Mouse (Mus musculus) testis, postnatal 10 days (tissue): ENCODE measurements at regions not wholly inside any gene's neighbourhood (a gene's known extent, or its start where the extent isn't known, plus 50 kb on each side); places are given as distances from the start of the nearest gene placed in this dataset.

Experiments
- DNase-seq: peaks from one replicate; pipeline ENCODE4 v3.0.0; 2021; ENCODE audit warnings: low spot score

DNA sequence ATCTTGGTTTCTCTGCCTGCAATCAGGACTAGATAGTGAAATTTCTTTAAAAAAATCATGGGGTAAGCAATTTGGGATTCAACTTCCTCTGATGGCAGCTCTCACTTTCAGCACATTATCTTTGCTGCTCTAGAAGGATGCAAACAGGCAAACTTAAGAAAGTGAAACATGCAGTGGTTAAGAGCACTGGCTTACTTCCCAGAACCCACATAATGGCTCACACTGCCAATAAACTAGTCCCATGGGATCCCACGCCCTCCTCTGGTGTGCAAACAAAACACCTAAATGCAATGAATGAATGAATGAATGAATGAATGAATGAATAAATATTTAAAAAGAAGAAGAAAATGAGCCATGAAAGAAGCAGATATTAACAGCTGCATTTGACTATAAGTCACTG is 356.1 kb upstream of the Kif2a start:
- no peak for DNase-seq

DNA sequence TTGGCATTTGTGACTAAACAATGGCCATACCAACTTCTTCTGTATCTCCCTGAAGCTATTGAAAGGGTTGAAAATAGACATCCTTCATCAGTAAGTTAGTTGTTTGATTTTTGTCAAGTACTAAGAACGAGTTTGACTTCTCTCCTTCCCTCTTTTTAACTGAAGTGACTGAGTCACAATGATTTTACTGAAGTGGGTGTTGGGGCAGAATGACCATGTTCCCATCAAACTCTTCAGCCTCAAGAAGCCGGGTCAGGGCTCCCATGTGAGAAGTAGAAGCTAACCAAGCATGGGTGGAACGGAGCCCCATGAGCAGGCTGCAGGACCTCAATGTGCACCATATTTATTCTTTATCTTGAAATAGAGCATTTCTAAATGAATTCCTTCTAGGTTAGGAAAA is 350.7 kb upstream of the Kif2a start:
- no peak for DNase-seq

DNA sequence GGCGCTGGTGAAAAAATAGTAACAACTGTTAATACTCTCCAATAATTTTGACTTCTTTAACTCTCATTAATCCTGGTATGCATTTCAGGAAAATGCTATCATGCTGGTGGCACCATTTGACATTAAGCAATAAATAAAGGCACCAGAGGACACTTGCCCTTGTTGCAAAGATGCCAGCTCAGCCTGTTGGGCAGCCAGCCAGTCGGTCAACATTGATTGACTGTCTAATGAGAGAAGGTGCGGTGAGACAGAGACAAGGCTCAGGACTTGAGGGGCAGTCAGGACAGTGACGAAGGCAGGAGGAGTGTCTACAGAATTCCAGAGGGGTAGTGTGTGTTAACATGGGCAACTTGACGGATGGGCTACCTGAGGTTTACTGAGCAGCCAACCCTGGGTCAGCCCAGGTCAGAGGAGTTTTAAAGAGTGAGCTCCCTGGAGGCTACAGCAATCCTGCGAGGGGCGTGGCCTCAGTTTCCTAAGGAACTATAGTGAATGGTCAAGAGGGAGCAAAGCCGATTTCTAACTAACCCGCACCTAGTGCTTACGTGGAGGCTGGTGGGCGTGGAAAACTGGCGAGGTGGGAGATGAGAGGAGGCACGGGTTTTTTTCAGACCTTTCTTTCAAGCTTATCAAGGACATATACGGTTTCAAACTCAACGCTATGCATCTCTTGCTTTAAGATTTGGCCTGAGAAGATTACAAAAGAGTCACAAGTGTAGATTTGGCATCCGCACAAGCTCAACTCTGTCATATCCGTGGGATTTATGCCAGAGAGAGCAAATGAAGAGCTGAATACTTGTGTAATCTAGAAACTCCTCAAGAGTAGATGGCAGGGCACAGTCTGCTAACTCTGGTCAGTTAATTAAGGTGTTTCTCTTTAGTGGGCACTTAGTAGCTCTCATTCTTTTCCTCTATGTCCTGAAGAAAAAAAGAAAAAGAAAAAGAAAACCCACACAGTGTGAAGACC is 350.0 kb upstream of the Kif2a start:
- DNase-seq, result no peak

DNA sequence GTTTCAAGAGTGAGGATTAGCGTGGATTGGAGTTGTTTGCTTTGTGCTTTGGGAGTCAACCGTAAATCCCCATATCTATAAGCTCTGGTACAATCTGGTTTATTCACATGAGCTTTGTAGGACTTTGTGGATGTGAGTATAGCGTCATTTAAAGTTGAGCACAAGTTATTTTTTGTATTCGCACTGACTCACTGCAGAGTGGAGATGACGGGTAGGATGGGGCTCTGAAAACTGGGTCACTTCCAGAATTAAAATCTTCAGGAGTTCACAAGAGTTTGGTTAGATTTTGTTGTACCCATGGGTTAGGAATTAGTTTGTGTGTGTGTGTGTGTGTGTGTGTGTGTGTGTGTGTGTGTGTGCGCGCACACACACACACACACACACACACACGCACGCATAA is 345.7 kb upstream of the Kif2a start:
- no peak for DNase-seq

DNA sequence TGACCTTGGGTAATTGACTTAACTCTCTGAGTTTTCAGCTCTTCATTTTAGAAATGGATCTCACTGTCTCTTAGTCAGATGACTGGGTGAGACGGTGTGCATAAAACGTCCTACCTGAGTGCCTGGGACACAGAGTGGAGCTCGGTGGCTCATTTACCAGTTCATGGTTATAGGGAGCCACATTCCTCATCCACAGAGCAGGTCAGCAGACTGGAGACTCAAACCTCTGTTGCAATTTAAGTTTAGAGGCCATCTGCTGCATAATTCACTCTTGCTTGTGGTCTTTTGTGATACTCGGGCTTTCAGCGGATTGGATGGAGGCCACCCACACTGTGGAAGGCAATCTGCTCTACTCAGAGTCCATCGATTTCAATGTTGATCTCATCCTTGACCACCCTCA is 343.8 kb upstream of the Kif2a start:
- DNase-seq, result no peak

DNA sequence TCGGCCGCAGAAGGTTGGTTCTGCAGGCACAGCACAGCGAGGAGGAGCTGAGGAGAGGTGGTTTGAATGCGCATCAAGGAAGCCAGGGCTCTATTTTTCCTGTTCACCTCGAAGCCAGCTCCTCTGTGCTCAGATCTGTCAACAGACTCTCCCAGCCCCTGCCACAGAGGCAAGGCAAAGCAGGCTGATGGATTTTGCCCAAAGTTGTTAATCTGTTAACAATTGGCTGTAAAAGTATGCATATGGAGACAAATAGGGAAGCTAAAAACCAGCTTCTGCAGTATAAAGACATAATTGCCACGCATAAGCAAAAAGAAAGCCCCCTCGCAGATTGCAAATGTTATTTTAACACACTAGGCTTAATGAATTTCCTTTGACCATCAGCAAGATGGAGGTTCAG is 343.3 kb upstream of the Kif2a start:
- DNase-seq, result no peak

DNA sequence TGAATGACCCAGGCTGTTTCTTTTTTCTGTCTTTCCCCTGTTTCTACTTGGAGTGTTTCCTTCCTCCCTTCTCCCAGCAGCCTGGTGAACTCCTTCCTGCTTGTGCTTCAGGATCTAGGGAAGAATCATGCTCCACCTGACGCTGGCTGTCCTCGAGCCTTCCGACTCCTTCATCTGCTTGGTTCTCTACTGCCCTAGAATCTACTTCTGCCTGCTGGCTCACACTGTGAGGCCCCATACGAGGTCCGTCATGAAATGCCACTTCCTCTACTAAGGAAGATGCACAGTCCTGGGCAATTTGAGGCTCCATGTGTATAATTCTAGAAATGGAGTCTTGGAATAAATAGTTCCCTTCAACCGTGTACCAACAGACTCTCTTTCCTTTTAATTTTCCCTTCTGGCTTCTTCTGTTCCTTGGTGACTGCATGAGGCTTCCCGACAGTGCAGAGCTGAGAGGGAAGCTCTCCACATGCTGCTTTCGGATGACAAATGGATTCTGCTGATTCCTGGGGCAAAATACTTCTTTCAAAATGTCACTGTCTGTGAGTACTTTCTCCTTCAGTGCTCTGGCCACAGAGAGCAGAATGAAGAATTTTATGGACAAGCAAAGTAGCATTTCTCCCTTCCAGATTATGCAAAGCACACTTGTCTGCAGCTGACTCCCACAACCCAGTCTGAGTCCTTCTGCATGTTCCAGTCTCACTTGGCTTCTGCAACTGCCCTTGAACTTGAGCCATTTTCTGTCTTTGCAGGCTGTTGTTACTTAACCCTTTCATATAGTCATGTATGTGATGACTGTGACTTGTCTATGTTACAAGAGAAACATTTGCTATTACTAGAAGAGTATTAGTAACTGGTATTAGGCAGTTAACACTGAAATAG is 341.1 kb upstream of the Kif2a start:
- no peak for DNase-seq

DNA sequence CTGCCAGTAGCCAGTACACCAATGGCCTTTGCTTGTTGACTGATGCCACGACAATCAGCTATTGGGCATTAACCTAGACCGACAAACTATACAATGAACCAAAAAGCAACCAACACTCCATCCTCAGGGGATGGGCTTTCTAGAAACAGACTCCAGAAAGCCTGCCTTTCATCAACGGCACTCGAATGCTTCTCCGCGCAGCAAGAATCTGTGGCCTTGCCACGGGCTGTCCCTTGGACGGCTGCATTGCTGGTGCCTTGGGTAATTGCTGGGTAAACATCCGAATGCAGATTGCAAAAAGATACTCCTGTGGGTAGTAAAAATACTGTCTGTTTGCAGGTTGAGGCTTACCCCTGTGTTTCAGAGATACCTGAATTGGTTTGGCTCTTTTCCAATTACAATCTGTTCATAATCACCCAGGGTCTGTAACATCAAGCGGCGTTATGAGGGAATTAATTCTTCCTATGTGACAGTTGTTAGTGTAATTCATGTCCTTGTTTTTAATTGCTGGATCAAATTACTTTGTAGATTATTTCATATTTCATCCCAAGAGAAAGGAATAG is 319.0 kb upstream of the Kif2a start:
- DNase-seq, result no peak

DNA sequence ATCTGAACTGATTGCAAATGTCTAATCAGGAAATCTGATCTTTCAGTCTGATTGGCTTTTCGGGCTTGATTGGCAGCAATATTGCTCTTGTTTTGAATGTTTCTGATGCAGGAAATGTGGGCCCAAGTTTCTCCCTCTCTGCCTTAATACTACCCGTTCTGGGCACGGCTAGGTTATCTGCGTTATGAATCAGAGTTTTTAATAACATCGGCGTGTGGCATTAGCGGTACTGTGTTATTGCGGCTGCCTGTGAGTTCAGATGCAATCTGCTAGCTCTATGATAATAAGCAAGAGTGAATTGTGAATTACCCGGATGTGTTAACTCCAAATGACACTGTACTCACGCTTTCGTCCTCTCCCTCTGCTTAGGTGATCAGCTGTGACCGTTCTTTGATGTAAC is 316.2 kb upstream of the Kif2a start:
- DNase-seq, result no peak

DNA sequence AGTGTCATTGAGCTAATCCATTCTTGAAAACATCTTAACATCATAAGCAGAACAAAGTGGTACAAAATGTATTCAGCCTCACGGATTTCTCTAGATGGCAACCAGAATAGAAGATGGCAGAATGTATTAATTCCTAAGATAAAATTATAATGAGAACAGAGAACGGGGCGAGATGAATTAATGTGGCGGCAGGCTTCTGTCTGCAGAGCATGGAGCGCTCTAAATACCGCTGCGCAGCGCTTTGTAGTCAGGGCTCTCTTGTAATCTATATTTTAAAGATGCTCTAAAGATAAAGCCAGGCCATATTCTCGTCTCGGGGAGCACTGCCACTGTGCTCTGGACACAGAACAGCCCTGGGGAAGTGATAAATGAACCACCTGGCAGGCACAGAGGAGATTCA is 315.2 kb upstream of the Kif2a start:
- DNase-seq, result no peak

DNA sequence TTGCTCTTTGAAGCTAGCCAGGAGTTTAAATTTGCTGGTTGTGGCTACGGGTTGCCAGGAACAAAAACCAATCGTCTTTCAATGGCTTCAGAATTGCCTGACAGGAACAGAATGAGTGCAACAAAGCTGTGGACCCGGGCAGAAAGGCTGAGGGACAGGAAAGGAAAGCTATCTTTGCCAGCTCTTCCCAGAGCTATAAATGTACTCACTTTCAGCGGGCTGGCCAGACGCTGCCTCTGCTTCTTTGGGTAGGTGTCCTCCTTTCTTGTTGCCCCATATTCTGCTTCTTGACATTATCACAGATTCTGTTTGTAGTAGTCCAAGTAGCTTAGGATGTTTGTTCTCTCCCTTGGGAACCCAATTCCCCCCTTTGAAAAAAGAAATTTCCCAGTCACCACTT is 307.4 kb upstream of the Kif2a start:
- no peak for DNase-seq

DNA sequence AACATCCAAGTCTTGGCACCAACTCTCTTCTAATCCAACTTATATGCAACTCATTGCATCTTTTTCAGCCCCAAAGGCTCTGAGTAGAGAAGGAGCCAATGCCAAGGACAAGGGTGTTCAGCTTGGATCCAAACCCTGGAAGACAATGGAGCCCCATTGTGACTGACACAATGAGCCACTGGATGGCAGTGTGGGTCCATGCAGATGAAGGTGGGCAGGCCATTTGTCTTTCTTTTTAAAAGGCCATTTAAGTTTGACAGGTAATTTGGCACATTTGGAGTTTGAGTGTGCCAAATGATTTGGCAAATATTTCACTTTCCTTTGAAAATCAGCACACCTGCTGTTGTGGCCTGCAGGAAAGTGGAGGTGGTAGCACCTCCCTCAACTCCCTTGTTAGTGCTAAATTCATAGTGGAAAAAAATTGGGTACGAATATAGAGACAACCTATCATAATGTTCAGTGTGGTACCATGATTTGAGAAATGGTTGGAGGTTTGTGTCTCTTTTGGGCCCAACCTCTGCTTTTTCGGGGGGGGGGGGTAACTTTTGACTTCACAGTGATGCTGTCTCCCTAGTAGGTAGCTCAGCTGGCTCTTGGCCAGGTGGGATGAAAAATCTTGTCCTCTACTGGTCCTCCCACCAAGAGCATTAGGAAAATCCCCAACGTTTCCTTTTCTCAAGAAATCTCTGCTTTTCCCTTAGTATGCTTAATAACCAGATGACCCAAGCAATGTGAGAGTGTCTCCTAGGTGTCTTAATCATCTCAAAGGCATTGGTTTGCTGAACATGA is 304.0 kb upstream of the Kif2a start:
- DNase-seq, result peak; percentile 79

DNA sequence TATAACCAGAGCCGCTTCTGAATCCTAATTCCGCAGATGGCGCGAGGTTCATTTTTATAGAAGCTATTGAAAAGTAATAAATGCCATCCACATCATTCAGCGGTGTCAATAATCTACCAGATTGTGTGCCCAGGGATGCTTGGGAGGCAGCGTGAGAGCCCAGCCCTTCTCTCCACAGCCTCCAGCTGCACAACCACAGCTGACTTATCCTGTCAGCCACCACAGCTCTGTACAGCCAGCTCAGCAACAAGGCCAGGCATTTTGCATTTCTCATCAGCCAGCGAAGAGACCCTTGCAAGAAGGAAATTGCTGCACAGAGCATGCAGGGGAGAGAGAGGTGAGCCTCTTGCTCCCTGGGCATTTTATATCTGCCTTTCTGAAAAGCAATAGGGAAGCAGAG is 292.8 kb upstream of the Kif2a start:
- DNase-seq, result no peak

DNA sequence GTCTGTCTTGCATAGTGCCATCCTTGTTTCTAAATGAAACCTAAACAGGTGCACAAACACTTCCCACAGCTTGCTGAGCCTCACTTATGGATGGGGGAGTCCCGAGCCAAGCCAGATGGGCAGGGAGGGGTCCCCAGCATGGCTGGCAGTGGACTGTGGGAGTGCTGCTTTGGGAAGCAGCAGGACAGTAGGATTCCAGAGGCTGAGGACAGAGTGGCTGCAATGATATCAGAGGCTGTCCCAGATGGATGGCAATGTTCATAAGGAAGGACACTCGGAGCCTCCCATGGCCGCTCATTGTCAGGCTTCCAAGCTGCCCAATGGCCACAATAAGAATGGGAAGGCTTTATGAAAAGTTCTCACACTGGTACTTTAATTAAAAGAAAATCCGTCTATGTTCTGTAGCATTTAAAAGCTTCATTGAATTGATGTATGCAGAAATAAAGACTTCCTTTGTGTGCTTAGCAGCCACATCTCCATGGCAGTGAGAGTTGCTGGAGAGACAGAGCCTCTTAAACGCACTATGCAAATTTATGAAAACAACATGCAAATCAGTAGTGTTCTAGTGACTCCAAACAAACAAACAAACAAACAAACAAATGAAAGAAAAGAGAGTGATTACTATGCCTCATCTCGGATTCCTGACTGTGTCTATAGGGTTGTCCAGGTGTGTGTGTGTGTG is 287.2 kb upstream of the Kif2a start:
- DNase-seq, result no peak

DNA sequence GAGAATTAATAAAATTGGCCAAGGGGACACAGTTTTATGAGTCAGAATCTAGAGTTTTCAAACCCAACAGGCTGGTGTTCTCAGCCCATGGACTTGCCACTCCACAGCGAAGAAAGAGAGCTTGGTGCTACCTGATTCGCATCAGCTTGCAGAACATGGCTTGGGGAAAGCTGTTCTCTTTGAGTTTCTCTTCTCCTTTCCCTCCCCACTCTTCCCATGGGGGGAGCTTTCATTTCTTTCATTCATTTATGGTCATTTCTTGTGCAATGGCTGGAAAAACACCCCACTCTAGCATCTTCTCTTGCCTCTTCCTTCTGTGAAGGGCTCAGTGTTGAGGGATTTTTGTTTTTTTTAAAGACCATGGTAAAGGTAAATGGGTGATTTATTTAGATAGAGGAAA is 286.5 kb upstream of the Kif2a start:
- no peak for DNase-seq

DNA sequence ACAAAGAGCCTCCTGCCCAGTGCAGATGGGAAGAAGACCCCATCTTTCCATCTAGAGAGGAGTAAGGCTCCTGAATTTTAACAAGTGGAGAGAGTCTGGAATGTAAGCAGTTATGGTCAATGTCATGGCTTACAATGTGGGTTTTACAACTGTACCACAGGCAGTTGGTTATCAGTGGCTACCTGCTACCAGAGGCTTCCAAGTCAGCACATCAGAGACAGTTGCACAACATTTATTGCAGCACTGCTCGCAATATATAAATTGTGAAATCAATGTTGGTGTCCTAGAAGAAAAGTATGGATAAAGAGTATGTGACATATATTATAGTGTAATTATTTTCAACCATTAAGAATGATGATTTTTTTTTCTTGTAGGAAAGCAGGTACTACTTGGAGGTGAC is 285.0 kb upstream of the Kif2a start:
- DNase-seq, result no peak

DNA sequence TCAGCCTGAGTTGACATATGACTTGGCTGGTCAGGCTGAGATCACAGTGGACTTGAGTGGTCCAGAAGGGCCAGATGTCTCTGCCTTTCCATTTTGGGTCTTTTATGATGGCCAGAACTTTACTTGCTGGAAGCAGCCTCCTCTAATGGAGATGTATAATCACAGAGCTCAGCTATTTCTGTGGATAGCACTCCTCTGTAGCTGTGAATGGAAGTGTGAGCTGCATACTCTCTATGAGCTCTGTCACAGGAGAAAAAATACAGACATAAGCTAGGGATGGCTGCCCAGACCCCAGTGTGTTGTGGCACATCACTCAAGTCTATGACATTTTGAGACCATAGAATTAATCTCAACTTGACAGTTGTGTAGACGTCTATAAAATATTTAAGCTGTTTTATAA is 284.3 kb upstream of the Kif2a start:
- no peak for DNase-seq

DNA sequence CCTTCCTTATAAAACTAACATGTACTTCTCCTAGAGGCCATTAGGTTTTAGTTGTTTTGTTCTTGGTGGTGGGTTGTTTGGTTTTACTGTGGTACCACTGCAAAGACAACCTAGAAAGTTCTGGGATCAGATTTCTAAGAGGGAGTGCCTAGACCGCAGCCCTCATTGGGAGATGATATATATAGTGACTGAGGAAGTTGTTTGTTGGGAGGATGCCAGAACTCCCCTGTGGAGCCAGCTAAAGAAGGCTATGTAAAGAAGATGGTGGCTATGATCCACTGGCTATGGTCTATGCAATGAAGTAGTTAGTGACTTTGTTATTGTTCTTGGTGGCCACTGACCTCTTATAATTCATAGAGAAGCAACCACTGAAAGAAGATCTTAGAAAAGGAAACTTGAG is 283.8 kb upstream of the Kif2a start:
- DNase-seq, result no peak

DNA sequence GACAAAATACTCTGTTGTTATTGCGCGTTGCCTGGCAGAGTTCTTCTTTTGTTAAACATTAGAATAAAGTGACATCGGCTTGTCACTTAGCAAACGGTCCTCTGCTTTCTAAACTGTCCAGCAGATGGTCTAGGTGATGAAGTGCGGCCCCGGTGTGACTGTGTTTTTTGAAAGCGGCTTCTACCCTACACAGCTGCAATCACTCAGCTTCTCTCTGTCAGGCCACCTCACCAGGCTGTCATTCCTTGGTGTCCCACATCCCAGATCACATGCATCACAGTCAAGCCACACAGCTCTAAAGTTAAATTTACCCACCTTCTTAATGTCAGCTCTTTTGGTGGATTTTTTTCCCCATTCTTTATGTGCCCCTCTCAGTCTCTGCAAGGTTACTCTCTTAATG is 282.0 kb upstream of the Kif2a start:
- DNase-seq, result no peak

DNA sequence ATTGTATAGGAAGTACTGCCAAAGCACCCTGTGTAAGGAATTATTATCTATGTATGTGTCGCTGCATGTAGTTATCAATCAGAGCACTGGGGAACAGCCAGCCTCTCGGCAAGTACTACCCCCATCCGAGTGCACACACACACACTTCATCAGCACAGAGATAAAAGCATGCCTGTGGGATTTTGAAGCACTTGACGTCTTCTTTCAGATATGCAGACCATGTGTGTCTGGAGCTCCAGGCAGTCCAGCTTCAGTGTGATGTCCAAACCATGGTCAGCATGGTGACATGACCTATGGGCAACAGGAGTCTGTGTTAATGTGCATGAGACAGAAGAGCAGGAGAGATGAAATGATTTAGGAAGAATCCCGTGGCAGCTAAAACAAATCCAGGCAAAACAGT is 281.4 kb upstream of the Kif2a start:
- DNase-seq, result no peak

DNA sequence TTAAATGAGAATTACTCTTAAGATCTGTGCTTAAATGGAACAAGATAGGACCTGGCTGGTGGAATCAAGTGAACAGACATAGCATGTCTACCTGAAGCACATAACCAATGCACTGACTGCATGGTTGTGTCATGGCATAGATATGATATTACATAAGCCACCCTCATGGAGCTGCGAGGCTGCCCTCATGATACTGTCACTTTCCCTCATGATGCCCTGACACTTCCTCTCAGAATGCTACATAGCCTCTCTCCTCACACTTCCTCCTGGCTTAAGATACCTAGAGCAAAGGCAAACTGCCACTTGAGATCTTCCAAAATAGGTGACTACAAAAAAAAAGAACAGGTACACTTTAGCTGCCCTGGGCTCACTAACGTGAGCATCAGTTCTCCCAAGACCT is 278.9 kb upstream of the Kif2a start:
- no peak for DNase-seq

DNA sequence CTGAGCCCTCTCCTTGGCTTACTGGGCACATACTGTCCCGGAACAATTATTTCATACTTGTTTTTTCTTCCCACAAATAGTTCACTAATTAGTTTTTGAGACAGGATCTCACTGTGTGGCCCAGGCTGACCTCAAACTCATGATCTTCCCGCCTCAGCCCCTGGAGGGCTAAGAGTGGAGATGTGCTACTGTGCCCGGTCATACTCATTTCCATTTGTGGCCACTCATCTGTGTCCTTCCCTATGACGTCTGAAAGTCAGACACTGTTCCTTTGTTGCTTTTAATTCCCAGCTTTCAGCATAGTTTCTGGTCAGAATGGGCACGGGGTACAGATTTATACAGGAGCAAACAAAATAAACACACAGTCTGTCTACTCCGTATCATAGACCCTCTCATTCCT is 242.7 kb upstream of the Kif2a start:
- DNase-seq, result no peak
